Mouse (Mus musculus): ENCODE data around the gene Fam241a.

Fam241a gene

GRCm38 (mm10) chr3:127837154-127837865 is 58.8 kb downstream of the Fam241a start, which contains the start of gene Ap1ar:
TSS of gene Ap1ar (minus strand) at chr3:127837523.
- peak; percentile 96 for DNase-seq (ENCODE audit: low spot score in 2 of 2)

GRCm38 (mm10) chr3:127836798-127837153 is 59.3 kb downstream of the Fam241a start:
- DNase-seq (ENCODE audit: low spot score in 2 of 2), result no peak

- no peak for DNase-seq (ENCODE audit: low spot score in 2 of 2)
These were observed 60.5 kb downstream of the Fam241a start for GRCm38 (mm10) chr3:127835594-127835993.

- no peak for DNase-seq (ENCODE audit: low spot score in 2 of 2)
These were observed 62.1 kb downstream of the Fam241a start for GRCm38 (mm10) chr3:127834040-127834439.

GRCm38 (mm10) chr3:127831079-127831478 is 65.0 kb downstream of the Fam241a start:
- no peak for DNase-seq (ENCODE audit: low spot score in 2 of 2)

- no peak for DNase-seq (ENCODE audit: low spot score in 2 of 2)
These were observed 65.9 kb downstream of the Fam241a start for GRCm38 (mm10) chr3:127830183-127830582.

GRCm38 (mm10) chr3:127827123-127827522 is 69.0 kb downstream of the Fam241a start:
- no peak for DNase-seq (ENCODE audit: low spot score in 2 of 2)

- DNase-seq (ENCODE audit: low spot score in 2 of 2), result no peak
These were observed 69.6 kb downstream of the Fam241a start for GRCm38 (mm10) chr3:127826503-127826902.

- DNase-seq (ENCODE audit: low spot score in 2 of 2), result no peak
These were observed 71.9 kb downstream of the Fam241a start for GRCm38 (mm10) chr3:127823886-127824863.

- no peak for DNase-seq (ENCODE audit: low spot score in 2 of 2)
These were observed 74.9 kb downstream of the Fam241a start for GRCm38 (mm10) chr3:127821209-127821608.

- DNase-seq (ENCODE audit: low spot score in 2 of 2), result no peak
These were observed 75.7 kb downstream of the Fam241a start for GRCm38 (mm10) chr3:127820400-127820799.
